8 mouse cellular contexts compared by ENCODE assay signal in genomic region chr2:29858748-29859473, GRCm38 (mm10). TPM values are rescaled to one million over a fixed set of nuclear protein-coding genes. Genes with fewer than 3 reads are reported as not detected.
DNase-seq lines count a peak whose midpoint lies in the region; TF ChIP-seq lines count a peak whose summit lies in the region.
"Had no signal": no experiment of that assay in that cellular context is flagged by ENCODE, and none has a peak within 500 bp of the region (broad histone marks: within the 10 kb centered on the region; RNA-seq: fewer than 3 reads in every experiment).

No protein-coding gene starts in this region.

- no peaks in the 10 kb centered on the region for H3K36me3 ChIP-seq in ES-E14 (ENCODE audit: control insufficient read depth, insufficient read depth, low read length, poor library complexity, severe bottlenecking)

- H3K27ac ChIP-seq in layer of hippocampus, adult 2 months = peak overlapping the region; percentile 72
- no peak overlapping the region for H3K27ac ChIP-seq in ES-E14 (ENCODE audit: insufficient read depth, low read depth, low read length, poor library complexity, severe bottlenecking)

- peak; percentile 90 for TF ChIP-seq CTCF in layer of hippocampus, adult 2 months (conservative IDR thresholded peaks at IDR 0.05)

- DNase-seq in layer of hippocampus, adult 2 months (ENCODE audit: low spot score in 2 of 2) = peak in 1 of 2 experiments; percentile 70
- no peak for DNase-seq in layer of hippocampus, adult 9-10 months (ENCODE audit: low spot score)
- peak; percentile 82 for DNase-seq in ES-E14 (ENCODE audit: low read depth, low spot score)
- peak; percentile 20 for DNase-seq in adrenal gland, postnatal 25 days
- DNase-seq in induced T-regulatory cell, adult 2 months (ENCODE audit: low read depth) = peak; percentile 77
- DNase-seq in lung, postnatal 10 days = peak; percentile 76
- DNase-seq in thymus, postnatal 10 days (ENCODE audit: low spot score in 2 of 2) = peak; percentile 29 to 62

- no peak overlapping the region for H3K4me3 ChIP-seq in layer of hippocampus, adult 2 months
- no peak overlapping the region for H3K4me3 ChIP-seq in ES-E14 (ENCODE audit: insufficient read depth in 1 of 2, low read depth in 1 of 2, low read length in 2 of 2, poor library complexity in 1 of 2, severe bottlenecking in 1 of 2)
- H3K4me3 ChIP-seq: megakaryocyte, embryonic 14.5 days had no signal

- peaks cover 0 to 13% of the 10 kb centered on the region in 2 experiments; a peak in 3 of 4 replicates for H3K4me1 ChIP-seq in ES-E14 (ENCODE audit: control insufficient read depth in 2 of 2, insufficient read depth in 2 of 2, low read length in 2 of 2, poor library complexity in 1 of 2)

- H3K9me3 ChIP-seq in ES-E14 (ENCODE audit: control insufficient read depth, insufficient read depth, low read depth, low read length) = no peaks in the 10 kb centered on the region
- H3K9me3 ChIP-seq: megakaryocyte, embryonic 14.5 days had no signal

- in situ Hi-C loops in ES-E14 (cut with MboI; ENCODE audit: low sequenced_read_pairs in 2 of 2, unreplicated experiment in 2 of 2) = loop anchor here in 1 of 2 experiments (10.0 kb wide), 1 partner anchor 94 kb away; no protein-coding TSS in a partner anchor

- H3K9ac ChIP-seq in ES-E14 (ENCODE audit: insufficient read depth, low read depth, low read length, poor library complexity, severe bottlenecking) = no peak overlapping the region

TF ChIP-seq in ES-E14, 5 proteins besides CTCF, POLR2A, EP300 and RAD21:
- TF ChIP-seq MAFK (IDR thresholded peaks at IDR 0.05; ENCODE audit: insufficient read depth, low read depth, low read length) (0 out of 2 replicates have a peak, but pooled peaks have one; percentile 33), HCFC1 (IDR thresholded peaks at IDR 0.05; ENCODE audit: borderline replicate concordance, insufficient read depth, low read length) (no peak), CHD2 (IDR thresholded peaks at IDR 0.05; ENCODE audit: low read depth, low read length) (no peak), ZC3H11A (IDR thresholded peaks at IDR 0.05; ENCODE audit: borderline replicate concordance, low read depth, low read length) (peak; percentile 93; the same call in 1 of the 2 replicates), ZNF384 (IDR thresholded peaks at IDR 0.05; ENCODE audit: low read depth, low read length) (no peak)

RNA-seq across cellular contexts. Expression of gene Cercam, which starts 10.1 kb away (rescaled TPM):
- total RNA-seq in layer of hippocampus, adult 2 months (2021) = 1 to 10 TPM; 7.9 to 10.0 TPM
- total RNA-seq in ES-E14 (2012; rRNA removed) = 15.8 and 24.5 TPM in 2 replicates
- total RNA-seq in adrenal gland, postnatal 25 days (2021) = 11.3 and 11.6 TPM in 2 replicates

RNA-seq across cellular contexts. Expression of gene Odf2, which starts 30.1 kb away (rescaled TPM):
- total RNA-seq in layer of hippocampus, adult 2 months (2021) = 100 to 1,000 TPM; 113 to 127 TPM
- total RNA-seq in ES-E14 (2012; rRNA removed) = 123 and 217 TPM in 2 replicates
- total RNA-seq in adrenal gland, postnatal 25 days (2021) = 51.0 and 66.3 TPM in 2 replicates

RNA-seq across cellular contexts. Expression of gene Urm1, which starts 39.0 kb away (rescaled TPM):
- 10 to 100 TPM; 43.0 to 48.7 TPM for total RNA-seq in layer of hippocampus, adult 2 months (2021)
- total RNA-seq in ES-E14 (2012; rRNA removed) = 44.3 and 50.8 TPM in 2 replicates
- 27.4 and 39.2 TPM in 2 replicates for total RNA-seq in adrenal gland, postnatal 25 days (2021)

RNA-seq across cellular contexts. Expression of gene Slc27a4, which starts 56.5 kb away (rescaled TPM):
- total RNA-seq in layer of hippocampus, adult 2 months (2021) = 10 to 100 TPM; 65.4 to 67.3 TPM
- 38.9 and 47.7 TPM in 2 replicates for total RNA-seq in ES-E14 (2012; rRNA removed)
- total RNA-seq in adrenal gland, postnatal 25 days (2021) = 40.9 and 42.2 TPM in 2 replicates
